Mouse (Mus musculus): ENCODE measurements around the gene Tagln3.
A peak's percentile ranks its signal among the peaks of the same experiment; 100 is the strongest.

Gene Tagln3

GRCm38 (mm10) chr16:45724061-45724741 is at the start of gene Tagln3:
Gene Tagln3, minus strand, starts transcription at chr16:45724608.
- DNase-seq, result no peak

GRCm38 (mm10) chr16:45770914-45771313 is 46.5 kb upstream of the Tagln3 start:
- DNase-seq, result no peak

GRCm38 (mm10) chr16:45767853-45768640 is 43.6 kb upstream of the Tagln3 start:
- no peak for DNase-seq

GRCm38 (mm10) chr16:45767434-45767833 is 43.0 kb upstream of the Tagln3 start:
- no peak for DNase-seq

GRCm38 (mm10) chr16:45765801-45766494 is 41.5 kb upstream of the Tagln3 start:
- DNase-seq, result no peak

GRCm38 (mm10) chr16:45765102-45765501 is 40.7 kb upstream of the Tagln3 start:
- no peak for DNase-seq

- no peak for DNase-seq
Observed at GRCm38 (mm10) chr16:45762859-45763505, 38.6 kb upstream of the Tagln3 start.

- DNase-seq, result no peak
Observed at GRCm38 (mm10) chr16:45761425-45761824, 37.0 kb upstream of the Tagln3 start.

GRCm38 (mm10) chr16:45758726-45759269 is 34.4 kb upstream of the Tagln3 start:
- peak; percentile 49 for DNase-seq

GRCm38 (mm10) chr16:45757421-45758078 is 33.1 kb upstream of the Tagln3 start:
- peak; percentile 81 for DNase-seq

GRCm38 (mm10) chr16:45756855-45757254 is 32.4 kb upstream of the Tagln3 start:
- peak; percentile 82 for DNase-seq

- no peak for DNase-seq
Observed at GRCm38 (mm10) chr16:45743591-45744144, 19.3 kb upstream of the Tagln3 start.

- peak; percentile 96 for DNase-seq
Observed at GRCm38 (mm10) chr16:45742615-45743476, 18.4 kb upstream of the Tagln3 start, which contains the start of gene Abhd10. Gene Abhd10, minus strand, starts transcription at chr16:45742955.

GRCm38 (mm10) chr16:45737880-45738279 is 13.5 kb upstream of the Tagln3 start:
- DNase-seq, result no peak

GRCm38 (mm10) chr16:45736724-45737123 is 12.3 kb upstream of the Tagln3 start:
- DNase-seq, result no peak

GRCm38 (mm10) chr16:45729163-45729562 is 4.8 kb upstream of the Tagln3 start:
- DNase-seq, result peak; percentile 74

- no peak for DNase-seq
Observed at GRCm38 (mm10) chr16:45724742-45725102, 314 bp upstream of the Tagln3 start.

GRCm38 (mm10) chr16:45723172-45723901 is 1.1 kb downstream of the Tagln3 start:
- DNase-seq, result no peak

- no peak for DNase-seq
Observed at GRCm38 (mm10) chr16:45722460-45722951, 1.9 kb downstream of the Tagln3 start.
